Mouse (Mus musculus): ENCODE results near the gene Tdrkh.

GRCm38 (mm10) chr3:94473115-94473505 lies 60.0 kb downstream of the Tdrkh start:
- TF ChIP-seq POLR2A (IDR thresholded peaks at IDR 0.05; ENCODE audit: low read depth, low read length): no peak
- no peak for TF ChIP-seq JUND (conservative IDR thresholded peaks at IDR 0.05; ENCODE audit: low read depth, low read length)
- TF ChIP-seq EP300 (IDR thresholded peaks at IDR 0.05; ENCODE audit: low read length): no peak
- TF ChIP-seq CHD1 (IDR thresholded peaks at IDR 0.05; ENCODE audit: low read depth, low read length): no peak
- no peak for TF ChIP-seq RAD21 (IDR thresholded peaks at IDR 0.05; ENCODE audit: low read depth, low read length)
- no peak for TF ChIP-seq NELFE (IDR thresholded peaks at IDR 0.05; ENCODE audit: low read depth, low read length)
